Mouse (Mus musculus): ENCODE measurements around the gene Smarcb1. TPM values are rescaled to one million over a fixed set of nuclear protein-coding genes. Genes with fewer than 3 reads are reported as not detected.
A peak's percentile ranks its signal among the peaks of the same experiment; 100 is the strongest.

Smarcb1 gene
- total RNA-seq, 2 experiments from 2014 or later = 70.4 to 73.0 TPM

GRCm38 (mm10) chr10:75934991-75935390, 13.6 kb upstream of the Smarcb1 start:
- DNase-seq = no peak

DNA sequence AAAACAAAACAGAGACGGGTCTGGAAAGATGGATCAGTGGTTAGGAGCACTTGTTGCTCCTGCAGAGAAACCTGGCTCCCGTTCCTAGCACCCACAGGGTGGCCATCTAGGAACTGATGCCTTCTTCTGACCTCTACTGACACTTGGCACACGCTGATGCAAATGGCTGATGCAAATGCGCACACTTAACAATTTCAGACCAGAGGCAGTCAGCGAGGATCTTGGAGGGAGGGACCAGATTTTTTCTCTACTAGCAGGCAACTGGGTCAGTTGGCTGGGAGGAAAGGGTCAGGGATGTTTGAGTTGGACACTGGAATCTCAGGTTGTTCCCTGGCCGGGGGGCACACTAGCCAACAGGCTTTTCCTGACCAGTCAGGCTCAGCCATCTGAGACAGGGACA, 11.5 kb upstream of the Smarcb1 start, which contains the start of gene Chchd10:
Gene Chchd10, plus strand, starts transcription at position 240 of the 400 bp plus-strand sequence.
- DNase-seq = no peak

DNA sequence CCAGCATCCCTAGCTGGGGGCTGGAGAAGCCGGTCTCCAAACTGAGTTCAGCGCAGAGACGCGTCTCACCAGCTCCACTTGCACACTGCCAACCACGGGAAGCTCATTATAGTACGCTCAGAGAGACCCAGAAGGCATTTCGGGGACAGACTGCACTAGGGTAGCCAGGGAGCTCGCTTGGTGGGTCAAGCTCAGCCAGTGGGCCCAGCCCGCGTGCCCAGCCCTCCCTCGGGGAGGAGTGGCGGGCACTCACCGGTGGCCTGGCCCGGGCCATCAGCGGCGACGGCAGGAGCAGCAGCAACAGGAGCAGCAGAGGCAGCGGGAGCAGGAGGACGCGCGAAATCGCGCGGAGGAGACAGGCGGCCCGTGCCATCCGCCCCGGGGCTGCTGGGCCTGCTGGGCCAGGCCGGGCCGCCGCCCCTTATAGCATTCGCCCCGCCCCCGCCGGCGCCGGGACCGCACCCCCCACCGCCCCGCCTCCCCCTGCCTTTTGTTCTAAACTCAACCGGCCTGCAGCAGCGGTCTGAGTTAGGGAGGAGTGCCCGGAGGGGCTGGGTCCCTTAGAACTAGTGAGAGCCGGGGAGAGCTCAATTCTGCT, 10.8 kb upstream of the Smarcb1 start:
- DNase-seq = peak; percentile 82

- no peak for DNase-seq
These were observed 9.9 kb upstream of the Smarcb1 start for GRCm38 (mm10) chr10:75931311-75931710.

- DNase-seq = no peak
These were observed 8.9 kb upstream of the Smarcb1 start for GRCm38 (mm10) chr10:75930304-75930703.

DNA sequence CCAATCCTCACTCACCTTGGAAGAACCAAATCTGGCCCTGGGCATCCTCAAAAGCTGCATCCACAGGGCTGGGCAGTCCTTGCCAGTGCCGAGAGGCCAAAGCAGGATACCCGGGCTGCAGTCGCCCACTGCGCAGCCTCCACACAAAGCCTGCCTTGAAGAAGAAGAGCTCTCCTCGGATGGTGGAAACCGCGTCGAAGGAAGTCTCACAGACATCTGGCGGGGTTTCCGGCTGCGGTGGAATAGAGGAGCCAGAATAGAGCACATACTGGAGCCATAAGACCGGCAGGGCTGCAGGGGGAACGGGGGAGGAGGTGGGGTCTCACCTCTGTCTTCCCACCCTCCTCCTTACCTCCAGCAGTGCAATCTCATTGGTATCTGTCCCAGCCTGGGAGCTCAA, 5.0 kb upstream of the Smarcb1 start:
- no peak for DNase-seq

DNA sequence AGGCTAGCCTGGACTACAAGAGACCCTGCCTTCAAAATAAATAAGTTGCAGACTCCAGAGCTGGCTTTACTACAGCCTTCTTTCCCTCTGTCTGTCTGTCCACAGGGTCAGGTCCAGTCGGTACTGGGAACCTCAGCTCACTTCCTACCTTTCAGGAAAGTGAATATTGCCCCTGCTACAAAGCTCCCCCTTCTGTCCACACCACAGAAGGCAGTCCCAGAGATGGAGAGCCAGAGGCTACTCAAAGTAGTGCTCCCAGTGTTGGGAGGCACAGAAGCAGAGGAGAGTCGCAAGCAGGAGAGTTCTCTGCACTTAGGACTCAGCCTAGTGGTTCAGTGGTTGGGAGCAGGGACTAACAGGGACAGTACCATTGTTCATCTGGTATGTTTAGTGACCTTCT, 2.9 kb upstream of the Smarcb1 start:
- no peak for DNase-seq

DNA sequence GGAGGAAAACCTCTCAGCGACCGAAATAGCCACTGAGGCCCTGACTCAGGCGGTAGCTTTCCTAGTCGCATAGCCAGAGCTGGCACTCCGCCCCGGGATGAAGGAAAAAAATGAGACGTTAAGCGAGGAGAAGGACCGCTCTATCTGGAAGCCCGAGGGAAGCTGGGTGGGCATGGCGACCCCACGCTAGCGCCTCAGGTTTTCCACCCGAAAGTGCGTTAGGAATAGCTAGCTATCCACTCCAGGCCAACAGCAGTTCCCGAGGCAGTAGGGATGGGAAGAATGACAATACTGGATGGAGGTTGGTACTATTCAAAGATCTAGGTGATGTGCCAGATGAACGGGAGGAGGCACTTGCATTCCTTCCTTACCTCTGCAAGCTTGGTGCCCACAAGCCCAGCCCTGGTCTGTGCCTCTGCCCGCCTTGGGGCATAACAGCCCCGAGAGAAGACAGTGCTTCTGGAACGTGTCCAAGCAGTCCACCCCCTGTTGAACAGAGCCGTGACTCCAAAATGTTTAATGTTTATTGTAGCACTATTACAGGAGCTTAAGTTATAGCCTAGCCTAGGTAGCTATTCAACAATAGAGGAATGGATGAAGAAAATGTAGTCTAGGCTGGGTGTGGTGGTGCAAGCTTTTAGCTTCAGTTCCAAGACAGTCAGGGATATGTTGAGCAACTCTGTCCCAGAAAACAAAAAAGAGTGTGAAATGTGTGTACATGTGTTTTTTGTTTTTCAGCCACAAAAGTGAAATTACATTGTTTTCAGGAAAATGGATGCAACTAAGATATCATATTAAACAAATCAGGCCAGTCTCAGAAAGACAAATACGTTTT, 526 bp upstream of the Smarcb1 start:
- DNase-seq = no peak

- DNase-seq = no peak
These were observed 2.4 kb downstream of the Smarcb1 start for GRCm38 (mm10) chr10:75919026-75919425.

- no peak for DNase-seq
These were observed 4.6 kb downstream of the Smarcb1 start for GRCm38 (mm10) chr10:75916840-75917239.

GRCm38 (mm10) chr10:75915557-75915956, 5.9 kb downstream of the Smarcb1 start:
- no peak for DNase-seq

- no peak for DNase-seq
These were observed 8.3 kb downstream of the Smarcb1 start for GRCm38 (mm10) chr10:75913013-75913589.

DNA sequence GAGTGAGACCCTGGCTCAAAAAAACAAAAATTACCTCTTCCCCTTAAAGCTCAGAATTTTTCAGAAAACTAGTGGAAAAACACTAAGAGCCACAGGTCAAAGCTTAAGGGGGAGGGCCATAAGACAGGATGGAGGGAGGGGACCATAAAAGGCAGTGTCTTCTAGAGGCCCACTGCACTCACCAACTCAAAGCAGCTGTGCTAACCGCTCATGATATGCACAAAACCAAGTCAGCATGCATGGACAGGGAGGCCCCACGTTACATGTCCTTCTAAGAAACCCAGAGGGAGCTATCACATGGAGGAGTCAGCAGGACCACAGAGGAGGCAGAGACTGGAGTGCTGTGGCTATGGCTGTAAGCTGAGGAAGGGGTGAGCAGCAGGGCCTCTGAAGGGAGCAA, 10.7 kb downstream of the Smarcb1 start:
- no peak for DNase-seq

DNA sequence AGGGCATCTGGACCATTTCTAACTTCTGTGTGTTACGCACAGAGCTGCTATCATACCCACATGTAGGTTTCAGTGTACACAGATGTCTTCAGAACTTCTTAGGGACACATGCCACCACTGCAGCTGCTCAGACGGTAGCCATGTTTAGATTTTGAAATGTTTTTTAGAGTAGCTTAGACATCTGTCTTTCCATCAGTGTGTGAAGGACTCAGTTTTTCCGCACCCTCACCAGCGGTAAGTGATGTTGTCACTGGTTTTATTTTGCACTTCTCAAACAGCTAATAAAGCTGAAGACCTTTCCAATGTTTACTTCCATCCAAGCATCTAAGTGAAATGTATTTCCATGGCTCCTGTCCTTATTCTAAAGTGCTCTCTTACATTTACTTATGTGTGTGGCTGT, 14.5 kb downstream of the Smarcb1 start:
- no peak for DNase-seq

DNA sequence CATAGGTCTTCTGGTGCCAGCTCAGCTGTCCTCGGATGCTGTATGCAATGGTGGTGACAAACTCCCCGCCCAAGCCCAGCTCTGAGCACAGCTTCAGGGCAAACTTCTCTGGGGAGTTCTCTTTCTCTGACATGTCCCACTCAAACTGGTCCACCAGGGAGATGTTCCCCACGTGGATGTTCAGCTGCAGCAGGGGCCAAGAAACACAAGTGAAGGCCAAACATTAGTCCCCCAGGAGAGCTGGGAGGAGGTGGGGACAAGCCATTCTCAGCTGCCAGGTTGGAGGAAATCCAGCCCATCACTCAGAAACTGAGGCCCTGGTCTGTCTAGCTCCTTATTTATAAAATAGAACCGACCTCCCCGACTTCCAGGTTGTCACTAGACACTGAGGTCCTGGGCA, 17.0 kb downstream of the Smarcb1 start:
- DNase-seq = no peak

GRCm38 (mm10) chr10:75898846-75899245, 22.6 kb downstream of the Smarcb1 start:
- DNase-seq = peak; percentile 80

DNA sequence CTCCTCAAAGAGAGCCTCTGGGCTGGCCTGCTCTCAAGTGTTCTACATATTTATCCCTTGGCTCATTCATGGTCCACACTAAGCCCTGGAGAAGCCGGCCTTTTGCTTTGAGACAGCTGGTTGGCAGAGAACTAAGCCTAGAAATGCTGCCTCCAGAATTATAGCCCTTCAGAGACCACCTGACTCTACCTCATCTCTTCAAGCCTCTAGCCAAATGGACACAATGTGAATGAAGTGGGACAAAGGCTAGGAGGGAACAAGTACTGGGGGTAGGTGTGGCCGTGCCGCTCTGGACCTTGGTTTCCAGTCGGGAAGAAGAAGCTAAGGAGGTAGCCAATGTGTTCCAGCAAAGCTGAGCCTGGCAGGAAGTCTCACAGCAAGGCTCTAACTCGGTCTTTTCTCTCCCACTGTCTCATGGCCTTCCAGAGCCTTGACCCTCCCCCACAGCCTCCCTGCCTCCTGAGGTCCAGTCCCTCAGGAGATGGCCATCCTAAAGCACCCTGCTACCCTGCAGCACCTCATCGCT, 23.3 kb downstream of the Smarcb1 start:
- peak; percentile 31 for DNase-seq

DNA sequence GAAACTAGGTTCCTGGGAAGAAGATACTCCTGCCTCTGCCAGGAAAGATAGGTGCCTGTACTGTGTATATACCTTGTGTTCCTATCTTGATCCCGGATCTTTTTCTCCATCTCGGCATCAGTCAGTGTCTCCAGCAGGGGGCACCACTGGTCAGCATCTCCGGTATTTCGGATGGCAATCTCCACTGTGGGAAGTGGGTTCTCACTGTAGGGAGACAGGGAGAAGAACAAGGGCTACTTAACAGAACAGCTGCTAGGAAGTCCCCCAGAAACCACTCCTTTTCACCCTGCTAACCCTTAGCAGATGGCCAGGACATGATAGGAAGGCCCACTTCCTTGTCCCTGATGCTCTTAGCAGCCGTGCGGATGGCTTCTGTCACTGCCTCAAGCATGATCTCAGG, 24.0 kb downstream of the Smarcb1 start:
- peak; percentile 88 for DNase-seq

GRCm38 (mm10) chr10:75896208-75896607, 25.2 kb downstream of the Smarcb1 start:
- DNase-seq = no peak

DNA sequence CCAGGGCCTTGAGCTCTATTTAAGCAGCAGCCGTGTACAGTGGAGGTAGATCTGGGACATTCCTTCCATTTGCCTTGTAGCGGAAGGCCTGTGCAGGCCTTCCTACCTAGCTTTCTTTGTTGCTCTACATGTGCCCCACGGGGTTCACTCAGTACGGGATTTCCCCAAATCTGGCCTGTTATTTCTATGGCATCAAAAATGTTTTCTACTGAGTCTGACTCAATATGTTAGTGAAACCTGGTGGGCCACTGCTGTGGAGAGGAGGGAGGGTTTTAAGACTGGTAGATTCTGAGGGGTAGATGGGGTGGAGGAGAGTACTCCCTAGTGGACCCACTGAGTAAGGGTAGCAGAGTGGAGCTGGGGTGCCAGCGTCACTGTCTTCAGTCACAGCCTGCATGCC, 25.7 kb downstream of the Smarcb1 start:
- no peak for DNase-seq

GRCm38 (mm10) chr10:75894601-75895000, 26.8 kb downstream of the Smarcb1 start:
- no peak for DNase-seq

DNA sequence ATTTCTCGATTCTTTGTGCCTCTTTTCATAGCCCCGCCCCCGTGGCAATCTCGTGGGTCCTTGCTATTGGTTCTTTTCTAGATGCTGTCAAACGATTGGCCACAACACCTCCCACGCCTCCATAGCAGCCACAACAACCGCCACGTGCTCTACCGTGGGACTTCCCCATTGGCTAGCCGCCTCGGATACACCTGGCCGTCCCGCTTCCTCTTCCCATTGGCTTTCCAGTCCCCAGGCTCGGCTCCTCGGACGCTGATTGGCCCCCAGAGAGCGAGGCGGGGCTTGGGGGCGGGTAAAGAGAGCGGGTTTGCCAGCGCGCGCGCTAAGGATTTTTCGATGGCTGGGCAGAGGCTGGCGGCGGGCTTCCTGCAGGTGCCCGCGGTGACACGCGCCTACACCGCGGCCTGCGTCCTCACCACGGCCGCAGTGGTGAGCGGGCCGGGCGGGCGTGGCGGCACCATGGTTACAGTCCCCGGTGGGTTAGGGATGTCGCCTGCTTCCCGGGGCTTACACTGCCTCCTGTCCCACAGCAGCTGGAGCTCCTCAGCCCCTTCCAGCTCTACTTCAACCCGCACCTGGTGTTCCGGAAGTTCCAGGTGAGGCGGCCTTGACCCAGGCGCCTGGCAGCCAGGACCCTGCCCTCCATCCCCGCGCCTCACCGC, 28.2 kb downstream of the Smarcb1 start, which contains the start of gene Derl3:
Gene Derl3, plus strand, starts transcription at position 325 of the 662 bp plus-strand sequence.
- DNase-seq = peak; percentile 94

Data from adrenal gland, postnatal 10 days (tissue).